Mouse (Mus musculus): ENCODE measurements around the gene Maco1.
"Not testable (repeated sequence)": the region's sequence is repeated elsewhere in the genome, so short reads cannot be mapped to it uniquely, and the experiment has no call there.

Gene Maco1

DNA sequence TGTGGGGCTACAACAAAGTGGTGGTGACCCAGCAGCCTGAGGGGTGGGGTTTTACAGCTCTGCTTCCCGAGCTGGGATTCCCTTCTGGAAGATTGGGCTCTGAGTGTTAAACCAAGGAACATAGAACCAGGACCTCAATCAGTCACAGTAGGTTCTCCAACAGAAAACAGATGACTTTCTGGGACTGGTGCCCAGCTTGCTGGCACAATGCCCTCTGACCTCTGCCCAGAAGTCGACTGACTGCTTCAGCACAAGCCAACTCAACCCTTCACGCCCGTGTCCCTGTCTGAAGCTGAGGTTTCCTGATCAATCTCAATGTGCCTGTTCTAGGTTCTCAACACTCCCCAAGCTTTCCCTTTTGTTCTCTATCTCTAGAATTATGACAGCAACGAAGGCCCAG, 48.4 kb downstream of the Maco1 start:
- peak; percentile 95 to 96 for DNase-seq

DNA sequence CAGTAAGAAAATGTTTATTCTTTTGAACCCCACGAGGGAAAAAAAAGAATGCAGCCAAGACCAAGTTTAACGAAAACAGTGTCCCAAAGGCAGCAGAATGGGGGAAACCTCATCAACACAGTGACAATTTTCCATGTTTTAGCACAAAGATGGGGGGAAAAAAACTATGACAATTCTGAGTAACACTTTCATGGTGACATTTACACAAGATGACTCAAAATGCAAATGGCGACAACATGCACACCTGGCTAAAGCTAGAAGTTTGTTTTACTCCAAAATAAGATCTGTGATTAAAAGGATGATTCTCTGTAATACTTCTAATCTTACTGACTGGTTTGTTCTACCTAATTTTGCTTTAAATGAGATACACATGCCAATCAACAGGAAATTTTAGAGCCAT, 50.4 kb downstream of the Maco1 start:
- DNase-seq, result no peak

DNA sequence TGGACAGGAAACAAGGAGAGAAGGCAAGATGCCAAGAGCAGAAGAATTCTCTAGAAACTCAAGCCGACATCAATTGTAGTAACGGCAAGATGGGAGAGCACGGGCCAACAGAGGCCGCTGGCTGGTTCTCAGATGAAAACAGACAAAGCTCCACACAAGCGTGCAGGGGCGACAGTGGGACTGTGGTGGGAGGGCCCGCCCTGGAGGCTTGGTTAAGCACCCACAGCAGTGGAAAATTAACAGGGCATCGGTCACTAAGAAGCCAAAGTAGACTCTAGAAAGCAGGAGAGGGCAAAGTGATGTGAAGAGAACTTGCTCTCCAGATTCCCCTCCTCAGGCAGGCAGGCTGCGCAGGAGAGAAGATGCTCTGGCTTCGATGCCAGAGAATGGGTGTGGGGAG, 51.0 kb downstream of the Maco1 start:
- peak; percentile 69 to 86 for DNase-seq

DNA sequence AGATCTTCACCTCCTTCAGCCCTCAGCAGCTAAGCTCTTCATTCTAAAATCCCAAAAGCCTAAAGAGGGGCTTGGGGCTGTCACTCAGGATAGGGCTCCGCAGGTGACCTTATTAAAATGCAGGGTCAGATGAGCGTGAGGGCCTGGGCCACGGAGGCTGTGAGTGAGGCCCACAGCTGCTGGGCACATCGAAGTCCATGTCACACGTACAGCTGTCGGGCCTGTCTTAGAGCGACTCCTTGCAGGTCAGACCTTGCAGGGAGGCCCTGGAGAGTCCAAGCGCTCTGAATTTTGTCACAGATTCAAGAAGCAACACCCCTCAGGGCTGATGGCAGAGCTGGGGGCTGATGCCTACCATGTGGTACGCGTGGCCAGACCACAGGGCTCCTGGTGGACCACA, 52.5 kb downstream of the Maco1 start:
- no peak for DNase-seq

DNA sequence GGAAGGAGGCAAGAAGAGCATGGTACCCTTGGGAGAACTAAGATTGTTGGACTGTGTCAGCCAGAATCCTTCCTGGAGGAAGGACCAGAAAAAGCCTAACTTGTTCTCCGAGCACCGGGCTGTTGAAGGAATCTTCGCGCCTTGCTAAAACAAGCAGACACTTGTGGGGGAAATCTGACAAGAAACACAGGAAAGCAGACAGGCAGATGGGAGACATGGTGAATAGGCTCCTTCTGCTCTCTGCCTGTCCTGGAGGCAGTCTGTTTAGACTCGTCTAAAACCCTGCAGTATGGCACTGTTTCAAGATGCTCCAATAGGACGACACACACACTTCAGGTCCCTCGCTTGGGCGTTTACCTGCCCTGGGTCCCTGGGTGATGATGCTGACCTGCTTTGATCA, 53.0 kb downstream of the Maco1 start:
- no peak for DNase-seq

DNA sequence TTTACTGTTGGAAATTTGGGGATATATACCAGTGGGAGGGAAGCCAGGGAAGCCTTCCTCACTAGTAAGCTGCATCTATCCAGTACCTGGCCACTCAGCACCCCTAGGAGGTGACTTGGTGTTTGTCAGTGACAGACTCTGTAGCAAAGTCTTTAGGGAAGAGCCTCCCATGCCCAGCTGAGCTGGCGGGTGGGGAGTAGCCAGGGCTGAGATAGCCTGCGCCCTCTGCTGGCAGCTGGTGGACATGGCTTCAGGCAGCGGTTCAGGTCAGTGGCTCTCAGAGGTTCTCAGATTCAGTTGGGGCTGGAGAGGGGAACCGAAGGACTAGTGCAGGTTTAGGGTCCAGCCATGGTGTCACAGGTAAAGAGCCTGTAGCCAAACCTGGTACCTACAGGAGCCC, 53.9 kb downstream of the Maco1 start:
- DNase-seq, result peak; percentile 81 to 83

DNA sequence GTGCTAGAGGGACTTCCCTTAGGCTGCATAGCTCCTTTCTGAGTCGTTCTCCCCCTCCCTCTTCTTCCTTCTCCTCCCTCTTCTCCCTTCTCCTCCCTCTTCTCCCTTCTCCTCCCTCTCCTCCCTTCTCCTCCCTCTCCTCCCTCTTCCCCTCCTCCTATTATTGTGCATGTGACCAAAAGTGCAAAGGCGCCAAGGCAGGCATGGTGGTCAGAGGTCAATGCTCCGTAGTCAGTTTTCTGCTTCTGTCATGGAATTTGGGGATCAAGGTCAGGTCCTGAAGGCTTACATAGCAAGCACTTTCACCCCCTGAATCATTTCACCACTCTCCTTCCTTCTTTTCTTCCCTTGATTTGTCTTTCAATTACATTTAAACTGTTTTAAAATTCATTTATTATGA, 54.3 kb downstream of the Maco1 start:
- peak; percentile 53 to 70 for DNase-seq

DNA sequence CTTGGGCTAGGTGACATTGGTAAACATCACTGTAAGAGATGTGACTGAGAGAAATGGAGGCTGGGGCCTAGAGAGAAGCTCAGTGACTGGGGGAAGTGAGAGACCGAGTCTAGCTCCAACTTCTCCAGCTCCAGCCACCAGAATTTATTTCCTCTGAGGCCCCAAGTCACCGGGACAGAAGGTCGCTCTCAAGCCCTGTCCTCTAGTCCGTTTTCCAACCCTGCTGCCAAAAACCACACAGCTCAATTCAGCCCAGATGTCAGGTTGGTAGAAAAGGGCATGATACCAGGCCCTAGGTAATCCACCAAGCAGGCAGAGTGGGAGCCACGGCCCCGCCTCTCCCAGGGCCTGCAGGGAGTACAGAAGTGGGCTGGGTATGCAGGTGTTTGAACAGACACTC, 55.5 kb downstream of the Maco1 start:
- DNase-seq, result no peak

DNA sequence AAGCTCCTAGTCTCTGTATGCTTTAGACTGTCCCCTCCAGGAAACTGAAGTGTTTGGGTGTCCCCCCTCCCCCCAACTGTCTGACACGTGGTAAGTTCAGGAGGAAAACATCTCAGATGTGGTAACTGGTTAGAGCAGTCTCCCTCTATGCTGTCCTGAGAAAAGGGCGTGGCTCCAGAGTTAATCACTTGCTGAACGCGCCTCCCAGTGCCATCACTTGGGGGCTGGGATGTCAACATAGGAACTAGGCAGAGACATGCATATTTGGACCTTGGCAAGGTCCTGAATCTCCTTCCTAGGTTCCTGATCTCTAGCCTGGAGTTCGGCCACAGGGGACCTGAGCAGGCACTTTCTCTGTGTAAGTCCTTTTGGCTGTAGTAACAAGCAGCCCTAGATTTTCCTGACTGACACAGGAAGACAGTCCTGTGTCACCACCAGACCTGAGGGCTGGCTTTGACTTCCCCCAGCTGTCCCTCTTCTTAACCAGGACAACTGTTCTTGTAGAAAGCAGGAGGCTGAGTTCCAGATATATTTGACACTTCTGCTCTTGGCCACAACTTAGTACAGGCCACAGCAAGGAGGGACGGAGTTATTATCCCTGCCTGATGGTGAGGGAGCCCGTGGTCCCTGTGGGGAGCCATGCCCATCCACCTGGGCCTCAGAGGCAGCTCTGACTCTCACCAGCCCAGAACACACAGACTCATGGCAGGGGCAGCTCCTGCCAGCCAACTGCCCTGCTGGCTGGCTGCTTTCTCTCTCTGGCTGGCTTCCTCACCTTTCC, 56.4 kb downstream of the Maco1 start:
- DNase-seq, result peak; percentile 46 to 73

DNA sequence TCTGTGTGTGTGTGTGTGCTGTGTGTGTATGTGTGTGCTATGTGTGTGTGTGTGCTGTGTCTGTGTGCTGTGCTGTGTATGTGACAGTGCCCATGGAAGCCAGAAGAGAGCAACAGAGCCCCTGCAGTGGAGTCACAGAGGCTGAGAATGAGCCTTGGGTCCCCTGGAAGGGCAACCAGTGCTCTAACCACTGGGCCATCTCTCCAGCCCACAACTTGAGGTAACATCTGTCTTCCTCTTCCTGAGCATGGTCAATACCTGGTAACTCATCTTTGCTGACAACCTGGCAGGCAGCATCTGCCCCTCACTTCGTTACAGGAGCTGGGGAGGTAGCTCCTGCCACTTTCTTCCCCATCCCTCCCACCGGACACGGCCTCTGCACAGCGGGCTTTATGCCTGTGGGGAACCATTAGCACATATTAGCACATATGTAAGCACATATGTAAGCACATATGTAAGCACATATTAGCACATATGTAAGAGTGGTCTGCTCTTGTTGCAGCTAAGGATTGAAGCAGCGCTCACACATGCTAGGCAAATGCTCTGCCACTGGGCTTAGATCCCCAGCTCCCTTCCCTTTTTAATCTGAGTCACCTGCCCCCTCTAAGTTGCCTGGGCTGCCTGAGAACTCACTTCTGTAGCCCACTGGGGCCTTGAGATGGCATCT, 57.2 kb downstream of the Maco1 start:
- DNase-seq, result no peak

DNA sequence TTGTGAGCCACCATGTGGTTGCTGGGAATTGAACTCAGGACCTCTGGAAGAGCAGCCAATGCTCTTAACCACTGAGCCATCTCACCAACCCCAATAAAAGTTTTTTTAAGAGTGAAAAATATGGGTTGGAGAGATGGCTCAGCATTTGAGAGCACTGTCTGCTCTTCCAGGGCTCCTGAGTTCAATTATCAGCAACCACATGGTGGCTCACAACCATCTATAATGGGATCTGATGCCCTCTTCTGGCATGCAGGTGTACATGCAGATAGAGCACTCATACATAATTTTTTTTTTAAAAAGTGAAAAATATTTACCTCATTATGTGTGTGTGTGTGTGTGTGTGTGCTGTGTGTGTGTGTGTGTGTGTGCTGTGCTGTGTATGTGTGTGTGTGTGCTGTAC, 58.2 kb downstream of the Maco1 start:
- not testable (repeated sequence) for DNase-seq

DNA sequence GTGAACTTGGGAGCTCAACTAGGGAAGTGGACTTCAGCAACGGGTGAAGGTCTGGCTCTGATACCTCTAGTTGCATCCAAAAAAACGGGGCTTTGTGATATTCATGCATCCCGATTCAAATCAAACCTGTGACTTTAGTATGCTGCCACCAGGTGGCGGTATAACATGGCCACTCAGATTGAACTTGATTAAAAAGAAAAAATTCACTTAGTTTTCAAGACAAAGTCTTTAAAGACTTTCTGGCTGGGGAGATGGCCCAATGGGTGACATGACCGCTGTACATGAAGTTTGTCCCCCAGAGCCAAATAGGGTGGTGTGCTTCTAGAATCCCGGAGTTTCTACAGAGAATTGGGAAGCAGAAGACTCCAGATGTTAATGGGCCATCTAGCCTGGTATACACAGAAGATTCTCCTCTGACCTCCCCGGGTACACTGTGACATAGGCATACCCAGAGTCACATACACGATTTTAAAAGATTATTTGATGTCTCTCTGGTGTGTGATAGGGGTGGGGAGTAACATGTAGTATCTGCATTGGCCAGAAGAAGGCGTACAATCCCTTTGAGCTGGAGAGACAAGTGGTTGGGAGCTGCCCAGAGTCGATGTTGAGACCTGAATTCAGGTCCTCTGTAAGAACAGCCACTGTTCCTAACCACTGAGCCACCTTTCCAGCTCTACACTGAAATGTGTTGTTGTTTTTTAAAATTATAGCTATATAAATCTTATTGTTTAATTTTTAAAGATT, 59.8 kb downstream of the Maco1 start:
- peak; percentile 66 to 81 for DNase-seq

DNA sequence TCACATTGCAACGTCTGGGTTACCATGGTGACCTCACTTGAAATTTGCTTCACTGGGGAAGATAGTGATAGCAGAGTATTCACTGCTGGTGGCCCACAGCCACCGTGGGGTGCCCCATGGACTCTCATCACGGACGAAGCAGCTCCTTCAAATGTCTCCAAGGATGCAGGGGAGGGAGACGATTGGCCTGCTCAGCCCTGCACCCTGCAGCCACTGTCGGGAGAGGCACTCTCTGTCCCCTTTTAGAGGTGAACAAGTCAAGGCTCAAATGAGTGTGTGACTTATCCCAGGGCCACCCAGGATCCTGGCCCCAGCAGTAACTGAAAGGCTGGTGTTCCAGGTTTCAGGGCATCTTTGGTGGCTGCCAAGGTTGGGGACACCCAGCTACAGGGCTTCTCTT, 61.4 kb downstream of the Maco1 start:
- DNase-seq, result peak in 1 of 2 experiments; percentile 27

DNA sequence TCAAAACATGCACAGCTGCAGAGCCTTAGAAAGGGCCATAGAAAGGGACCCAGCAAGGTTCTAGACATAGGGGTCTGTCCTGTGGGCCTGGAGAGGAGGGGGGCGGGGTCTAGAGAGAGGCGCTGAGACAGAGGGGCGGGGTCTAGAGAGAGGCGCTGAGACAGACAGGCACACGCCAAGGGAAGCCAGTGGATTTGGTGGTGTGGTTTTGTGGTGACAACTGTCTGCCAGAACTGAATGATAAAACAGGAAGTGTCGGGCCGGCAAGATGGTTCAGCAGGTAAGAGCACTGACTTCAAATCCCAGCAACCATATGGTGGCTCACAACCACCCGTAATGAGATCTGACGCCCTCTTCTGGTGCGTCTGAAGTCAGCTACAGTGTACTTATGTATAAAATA, 66.2 kb downstream of the Maco1 start:
- DNase-seq, result no peak

DNA sequence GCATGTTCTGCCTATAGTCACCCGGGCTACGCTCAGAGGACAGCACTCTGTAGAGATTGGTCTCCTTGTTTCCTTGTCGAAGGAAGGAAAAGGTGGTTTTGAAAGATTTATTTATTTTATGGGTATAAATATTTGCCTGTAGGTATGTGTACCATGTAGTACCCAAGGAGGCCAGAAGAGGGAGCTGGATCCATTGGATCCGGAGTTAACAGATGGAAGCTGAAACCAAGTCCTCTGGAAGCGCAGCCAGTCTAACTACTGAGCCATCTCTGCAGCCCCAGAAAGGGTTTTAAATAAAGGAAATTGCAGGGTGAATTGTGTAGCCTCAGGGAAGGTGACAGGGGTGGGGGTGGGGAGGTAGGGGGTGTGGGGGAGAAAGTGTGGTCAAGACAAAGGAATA, 68.4 kb downstream of the Maco1 start:
- peak; percentile 32 to 74 for DNase-seq

DNA sequence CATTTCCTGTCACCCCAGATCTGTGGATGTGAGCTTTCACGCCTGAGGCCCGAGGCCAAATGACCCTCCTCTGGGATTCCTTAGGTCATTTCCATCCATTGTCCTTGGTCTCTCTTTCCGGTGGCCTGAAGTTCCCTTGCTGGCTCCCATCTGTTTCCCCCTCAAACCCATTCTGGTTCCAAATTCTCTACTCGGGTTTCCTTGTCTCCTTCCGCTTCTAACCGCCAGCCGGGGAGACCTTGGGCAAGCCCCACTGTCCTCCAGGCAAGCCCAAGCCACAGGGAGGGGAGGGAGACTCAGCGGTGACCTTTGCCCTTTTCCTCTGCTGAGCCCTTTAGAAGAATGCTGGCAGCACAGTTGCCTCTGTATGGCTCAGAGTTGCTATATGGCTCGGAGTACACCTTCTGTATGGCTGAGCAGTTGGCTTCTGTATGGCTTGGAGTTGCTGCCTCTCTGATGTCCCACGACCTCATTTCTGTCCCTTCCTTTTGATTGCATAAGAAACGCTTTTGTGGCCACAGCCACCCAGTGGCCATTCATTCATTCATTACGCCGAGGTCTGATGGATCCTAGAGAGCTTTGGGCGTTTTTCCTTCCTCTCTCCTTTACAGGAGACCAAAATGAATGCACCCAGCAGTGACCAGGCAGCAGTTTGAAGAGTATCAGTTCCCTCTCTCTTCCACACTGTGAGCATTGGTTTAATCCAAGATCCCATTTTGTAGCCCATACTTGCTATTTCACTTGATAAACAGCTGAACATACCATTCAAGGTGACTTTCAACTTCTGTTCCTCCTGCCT, 73.8 kb downstream of the Maco1 start:
- DNase-seq, result peak; percentile 78 to 89

DNA sequence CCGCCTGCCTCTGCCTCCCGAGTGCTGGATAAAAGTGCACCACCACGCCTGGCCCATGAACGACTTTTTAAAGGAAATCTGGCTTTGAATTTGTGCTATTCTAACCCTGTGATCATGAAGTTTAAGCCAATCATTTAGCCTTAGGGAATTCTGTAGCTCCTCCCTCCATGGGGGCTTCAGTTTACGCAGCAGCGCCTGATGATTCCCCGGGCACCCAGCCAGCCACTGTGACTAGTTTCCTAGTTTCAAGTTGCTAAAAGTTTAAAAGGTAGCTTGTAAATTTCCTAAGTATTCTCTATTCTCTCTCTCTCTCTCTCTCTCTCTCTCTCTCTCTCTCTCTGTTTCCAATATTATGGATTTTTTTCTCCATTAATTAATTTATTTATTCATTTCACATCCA, 76.9 kb downstream of the Maco1 start:
- peak; percentile 45 to 64 for DNase-seq

DNA sequence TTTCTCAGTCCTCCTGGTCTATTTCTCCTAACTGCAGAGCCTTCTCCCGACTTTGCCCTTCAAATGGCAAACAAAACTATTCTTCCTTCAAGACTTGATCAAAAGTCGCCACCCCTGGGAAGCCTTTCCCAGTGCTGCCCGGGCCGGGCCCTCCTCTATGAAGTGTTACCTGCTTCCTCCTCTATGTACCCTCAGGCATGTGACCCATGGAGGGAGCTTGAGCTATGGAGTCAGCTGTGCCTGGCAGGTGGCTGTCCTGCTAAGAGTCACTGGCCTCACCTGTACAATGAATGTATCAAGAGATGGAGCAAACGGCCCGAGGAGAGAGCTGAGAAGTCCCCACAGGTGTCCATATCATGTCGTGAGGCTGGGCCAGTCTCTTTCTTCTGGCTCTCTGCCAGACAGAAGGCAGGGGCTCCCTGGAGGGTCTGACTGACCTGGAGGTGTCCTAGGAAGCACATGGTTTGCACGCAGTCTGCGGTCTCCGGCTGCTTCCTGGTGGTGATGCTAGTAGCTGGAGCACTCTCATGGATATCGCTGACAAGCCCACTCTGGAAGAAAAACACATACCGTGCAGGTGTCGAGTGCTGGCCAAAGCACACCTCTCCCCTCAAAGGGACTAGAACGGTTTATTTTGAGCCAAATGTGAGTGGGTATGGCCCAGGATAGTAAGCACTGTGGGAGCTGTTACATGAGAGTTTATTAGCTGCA, 77.8 kb downstream of the Maco1 start:
- peak in 1 of 2 experiments; percentile 38 for DNase-seq

DNA sequence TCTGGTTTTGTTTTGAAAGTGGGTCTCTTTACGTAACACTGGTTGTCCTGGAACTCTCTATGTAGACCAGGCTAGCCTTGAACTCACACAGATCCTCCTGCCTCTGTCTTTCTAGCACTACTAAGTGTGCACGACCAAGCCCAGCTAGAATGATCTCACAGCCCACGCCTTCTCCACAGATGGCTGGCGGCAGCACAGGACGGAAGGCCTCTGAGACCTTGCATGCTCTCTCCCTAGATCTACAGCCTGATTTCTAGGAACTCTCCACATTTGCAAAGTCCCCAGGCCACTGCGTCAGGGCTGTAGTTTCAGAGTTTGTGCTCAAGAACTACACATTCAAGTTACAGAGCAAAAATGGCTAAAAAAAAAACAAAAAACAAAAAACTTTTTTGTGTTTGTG, 79.0 kb downstream of the Maco1 start:
- DNase-seq, result no peak

DNA sequence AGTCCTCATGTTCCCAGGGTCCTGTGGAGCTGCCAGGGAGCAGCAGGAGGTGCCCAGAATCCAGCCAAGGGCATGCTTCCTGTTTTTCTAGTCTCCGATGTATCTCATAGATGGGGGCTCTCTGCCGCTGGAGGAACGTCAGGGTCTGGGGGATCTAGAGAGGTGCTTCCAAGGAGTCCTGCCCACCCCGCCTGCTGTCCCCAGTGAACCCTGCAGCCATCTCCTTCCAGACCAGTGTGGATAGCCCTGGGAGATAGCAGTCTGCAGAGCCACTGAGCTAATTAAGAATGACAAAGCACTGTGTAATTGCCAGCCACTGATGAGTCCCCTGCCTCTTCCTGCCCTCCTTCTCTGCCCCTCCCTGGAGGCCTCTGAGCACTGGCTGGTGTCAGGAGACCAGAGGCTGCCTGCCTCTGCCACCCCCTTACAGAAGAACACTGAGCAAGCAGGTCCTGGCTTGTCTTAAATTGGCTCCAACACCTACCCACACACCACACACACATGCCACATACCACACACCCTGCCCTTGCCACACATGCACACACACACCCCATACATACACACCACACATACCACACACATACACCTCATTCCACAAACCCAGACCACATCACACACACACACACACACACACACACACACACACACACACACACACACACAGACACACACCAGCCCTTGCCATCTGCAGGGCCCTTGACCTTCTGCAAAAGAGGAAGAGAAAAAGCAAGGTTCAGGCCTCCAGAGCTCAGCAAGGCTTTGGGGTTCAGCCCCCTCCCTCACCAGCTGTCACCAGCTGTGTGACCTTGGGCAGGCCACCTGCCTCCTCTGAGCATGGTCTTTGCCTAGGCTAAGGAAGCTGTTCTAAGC, 80.1 kb downstream of the Maco1 start:
- no peak for DNase-seq

DNA sequence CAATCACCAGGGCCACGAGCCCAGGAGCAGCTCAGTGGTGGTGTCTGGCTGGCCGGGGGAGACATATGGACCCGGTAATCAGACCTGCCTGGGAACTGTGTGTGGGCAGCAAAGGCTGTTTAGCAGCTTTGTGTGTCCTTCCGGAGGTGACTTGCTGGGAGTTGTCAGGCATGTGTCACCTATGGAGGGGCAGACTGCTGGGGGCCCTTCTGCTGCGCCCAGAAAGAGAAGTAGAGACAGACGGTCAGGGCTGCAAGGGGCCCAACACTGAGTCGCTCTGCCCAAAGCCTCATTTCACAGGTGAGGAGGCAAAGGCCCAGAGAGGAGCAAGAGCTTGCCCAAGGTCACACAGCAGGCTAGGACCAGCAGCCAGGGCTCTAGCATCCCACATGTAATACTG, 83.3 kb downstream of the Maco1 start:
- DNase-seq, result no peak
